Mouse (Mus musculus): ENCODE measurements around the gene Stxbp6.

GRCm38 (mm10) chr12:45073331-45074041 lies 1.0 kb downstream of the Stxbp6 start:
- no peak for TF ChIP-seq USF1 (IDR thresholded peaks at IDR 0.05; ENCODE audit: low read depth)
- TF ChIP-seq CTCF (IDR thresholded peaks at IDR 0.05; ENCODE audit: control insufficient read depth, insufficient read depth, insufficient read length): no peak
